Mouse (Mus musculus) intestine, embryonic 16.5 days (tissue): ENCODE measurements around the gene Hrasls. TPM values are rescaled to one million over a fixed set of nuclear protein-coding genes. Genes with fewer than 3 reads are reported as not detected.

Source experiments
- polyA plus RNA-seq: library from polyadenylated mRNA; unstranded; fragments of >200 nt; fragmentation: Nextera tagmentation; extraction: Ambion mirVana; gene quantifications from 2 replicates; pipeline ENCODE4 v1.2.1, GENCODE M21; 2015

Hrasls gene
- polyA plus RNA-seq, 1 experiment from 2014 or later, result 0.22 TPM

Other genes starting within 250 kb of the Hrasls start
- gene Atp13a5, start 169.0 kb downstream of the Hrasls start, polyA plus RNA-seq, result 0.02 TPM in 1 of 2 replicates, not detected in the other